Mouse (Mus musculus) forebrain, embryonic 13.5 days (tissue): ENCODE data around the gene Krt32. TPM values are rescaled to one million over a fixed set of nuclear protein-coding genes. Genes with fewer than 3 reads are reported as not detected.

Source experiments
- ATAC-seq: fragments of 200-750 bp; cut with Nextera tagmentation; 2 replicates; pipeline ENCODE4 v1.8.0; 2017
- H3K27ac ChIP-seq: fragments of 300-500 bp; sonication (generic); 2 replicates; pipeline ENCODE4 v1.5.1; 2015; ENCODE audit warnings: inconsistent platforms, mild to moderate bottlenecking, moderate library complexity
- H3K27me3 ChIP-seq: fragments of 300-500 bp; sonication (generic); 2 replicates; pipeline ENCODE4 v1.6.1; 2015; ENCODE audit warnings: mild to moderate bottlenecking, inconsistent platforms
- H3K36me3 ChIP-seq: fragments of 300-500 bp; sonication (generic); 2 replicates; pipeline ENCODE4 v1.6.1; 2015; ENCODE audit warnings: mild to moderate bottlenecking, inconsistent platforms; ENCODE audit not compliant: poor library complexity, severe bottlenecking
- H3K4me1 ChIP-seq: fragments of 300-500 bp; sonication (generic); 2 replicates; pipeline ENCODE4 v1.6.1; 2015; ENCODE audit warnings: inconsistent platforms
- H3K4me2 ChIP-seq: fragments of 300-500 bp; sonication (generic); 2 replicates; pipeline ENCODE4 v1.6.1; 2015; ENCODE audit warnings: inconsistent platforms, mild to moderate bottlenecking, moderate library complexity
- H3K4me3 ChIP-seq: fragments of 300-500 bp; sonication (generic); 2 replicates; pipeline ENCODE4 v1.5.1; 2015; ENCODE audit warnings: mild to moderate bottlenecking, inconsistent platforms
- H3K9ac ChIP-seq: fragments of 300-500 bp; sonication (generic); 2 replicates; pipeline ENCODE4 v1.6.1; 2015; ENCODE audit warnings: mild to moderate bottlenecking, inconsistent platforms
- H3K9me3 ChIP-seq: fragments of 300-500 bp; sonication (generic); replicated peaks from 2 replicates; pipeline ENCODE4 v1.6.1; 2016; ENCODE audit warnings: inconsistent platforms
- WGBS: fragments of 180-500 bp; shearing (Covaris S2); methylation state at CpG from one replicate; pipeline ENCODE4 v1.1.7; 2015; 5-methylcytosine and 5-hydroxymethylcytosine counted together
- polyA plus RNA-seq: library from polyadenylated mRNA; unstranded; fragments of >200 nt; fragmentation: Nextera tagmentation; extraction: Ambion mirVana; gene quantifications from 2 replicates; pipeline ENCODE4 v1.2.1, GENCODE M21; 2015

Krt32 gene
- polyA plus RNA-seq, 1 experiment from 2014 or later: not detected

DNA sequence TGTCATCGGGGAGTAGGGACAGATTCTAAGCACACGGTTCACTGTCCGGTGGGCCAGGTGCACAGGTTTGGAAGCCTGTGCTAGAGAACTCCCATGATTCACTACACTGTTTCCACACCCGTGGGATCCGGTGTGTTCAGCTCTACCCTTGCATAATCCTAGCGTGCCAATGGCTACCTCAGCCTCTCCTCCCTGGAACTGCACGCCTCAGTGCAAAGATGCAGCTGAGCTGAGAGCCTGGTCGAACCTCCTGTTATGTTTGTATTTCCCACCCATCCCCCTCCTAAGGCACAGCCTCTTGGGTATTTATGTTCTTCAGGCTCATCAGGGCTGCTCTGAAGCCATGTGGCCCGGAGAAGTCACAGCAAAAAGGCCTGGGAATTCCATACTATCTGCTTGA is 9.8 kb upstream of the Krt32 start:
- Histone ChIP-seq H3K9ac (no peak overlapping the region), H3K4me3 (no peak overlapping the region), H3K27me3 (no peaks in the 10 kb centered on the region), H3K9me3 (no peaks in the 10 kb centered on the region), H3K4me1 (no peaks in the 10 kb centered on the region), H3K4me2 (no peak overlapping the region), H3K36me3 (no peaks in the 10 kb centered on the region), H3K27ac (no peak overlapping the region)
- ATAC-seq: no peak
- WGBS: 85% methylated on average over 9 of the region's 9 CpGs

GRCm38 (mm10) chr11:100096141-100096540 is 8.1 kb upstream of the Krt32 start, which contains the start of gene Krt35:
Gene Krt35, minus strand, starts transcription at chr11:100096241.
- WGBS: 50% methylated on average over 9 of the region's 9 CpGs
- no peak for ATAC-seq
- Histone ChIP-seq H3K9me3 (no peaks in the 10 kb centered on the region), H3K4me1 (no peaks in the 10 kb centered on the region), H3K4me3 (no peak within 1 kb of the TSS), H3K36me3 (no peaks in the 10 kb centered on the region), H3K27ac (no peak within 1 kb of the TSS), H3K27me3 (no peaks in the 10 kb centered on the region), H3K4me2 (no peak within 1 kb of the TSS), H3K9ac (no peak within 1 kb of the TSS)

DNA sequence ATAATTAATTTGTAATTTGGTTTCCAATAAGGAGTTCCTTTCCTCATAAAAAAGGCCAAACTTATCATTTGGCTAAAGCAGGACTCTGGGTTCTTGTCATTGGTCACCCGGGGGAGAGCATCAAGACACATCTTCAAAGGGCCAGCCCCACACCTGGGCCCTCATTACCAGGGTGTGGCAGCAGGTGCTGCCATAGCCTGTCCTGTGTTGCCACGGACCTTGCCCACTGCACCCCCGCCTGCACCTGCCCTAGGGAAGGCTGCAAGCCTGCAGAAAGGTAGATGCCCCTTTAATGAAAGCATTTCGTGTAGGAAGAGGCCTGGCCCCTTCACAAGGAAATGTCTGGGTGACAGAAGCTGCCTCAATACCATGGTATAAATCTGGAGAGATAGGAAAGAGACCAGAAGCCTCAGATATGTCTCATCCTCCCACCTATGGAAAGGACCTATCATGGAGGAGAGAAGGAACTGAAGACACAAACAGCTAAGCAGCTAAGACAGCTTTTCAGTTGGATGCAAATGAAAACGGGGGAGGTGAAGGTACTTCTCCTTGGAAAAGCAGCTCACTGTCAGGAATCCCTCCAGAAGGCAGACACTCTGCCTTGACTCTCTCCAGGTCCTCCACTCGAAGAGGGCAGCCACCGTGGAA is 476 bp upstream of the Krt32 start:
- H3K36me3 ChIP-seq: no peaks in the 10 kb centered on the region
- 73% methylated on average over 7 of the region's 7 CpGs for WGBS
- no peak overlapping the region for H3K27ac ChIP-seq
- no peak overlapping the region for H3K9ac ChIP-seq
- H3K4me2 ChIP-seq: no peak overlapping the region
- H3K9me3 ChIP-seq: no peaks in the 10 kb centered on the region
- no peaks in the 10 kb centered on the region for H3K4me1 ChIP-seq
- no peak overlapping the region for H3K4me3 ChIP-seq
- H3K27me3 ChIP-seq: no peaks in the 10 kb centered on the region
- no peak for ATAC-seq

- H3K4me2 ChIP-seq: no peak overlapping the region
- no peak for ATAC-seq
- H3K4me1 ChIP-seq: no peaks in the 10 kb centered on the region
- no peak overlapping the region for H3K9ac ChIP-seq
- 70% methylated on average over 1 of the region's 1 CpGs for WGBS
- no peaks in the 10 kb centered on the region for H3K9me3 ChIP-seq
- H3K4me3 ChIP-seq: no peak overlapping the region
- no peaks in the 10 kb centered on the region for H3K36me3 ChIP-seq
- no peak overlapping the region for H3K27ac ChIP-seq
- no peaks in the 10 kb centered on the region for H3K27me3 ChIP-seq
Measured at GRCm38 (mm10) chr11:100073873-100074272, 14.2 kb downstream of the Krt32 start.

DNA sequence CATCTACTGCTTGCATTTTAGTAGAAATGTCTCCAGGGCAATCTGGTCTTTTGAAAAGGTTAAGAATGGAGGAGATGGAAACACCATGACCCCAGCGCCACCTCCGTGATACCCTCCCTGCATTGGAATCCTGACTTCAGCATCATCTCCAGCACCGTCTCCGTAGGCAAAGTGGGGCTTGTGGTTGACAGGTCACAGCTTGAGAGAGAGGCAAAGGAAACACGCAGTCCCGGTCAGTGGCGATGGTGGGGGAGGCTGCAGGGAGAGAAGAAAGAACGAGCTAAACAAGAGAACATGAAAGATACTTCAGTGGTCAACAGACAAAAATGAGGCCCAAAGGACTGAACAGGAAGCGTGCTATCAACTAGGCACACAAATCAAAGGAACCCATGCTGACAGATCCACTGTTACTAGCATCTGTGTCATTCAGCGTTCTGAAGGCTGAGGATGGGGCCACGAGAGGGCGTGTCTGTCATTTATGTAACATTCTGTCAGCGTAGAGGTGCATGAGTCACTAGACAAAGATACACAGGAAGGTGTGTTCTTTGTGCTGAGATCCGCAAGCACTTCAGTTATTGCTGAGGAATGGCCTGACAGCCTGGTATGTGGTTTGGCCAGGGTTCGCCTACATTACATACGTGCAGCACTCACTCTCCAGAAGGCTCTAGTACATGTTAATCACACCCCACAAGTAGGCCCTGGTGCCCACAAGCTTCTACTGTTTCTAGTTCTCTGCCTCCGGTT is 20.6 kb downstream of the Krt32 start:
- 91% methylated on average over 17 of the region's 17 CpGs for WGBS

GRCm38 (mm10) chr11:100066236-100067010 is 21.6 kb downstream of the Krt32 start:
- Histone ChIP-seq H3K36me3 (no peaks in the 10 kb centered on the region), H3K4me2 (no peak overlapping the region), H3K27ac (no peak overlapping the region), H3K27me3 (no peaks in the 10 kb centered on the region), H3K9me3 (no peaks in the 10 kb centered on the region), H3K4me3 (no peak overlapping the region), H3K4me1 (no peaks in the 10 kb centered on the region), H3K9ac (no peak overlapping the region)
- ATAC-seq: no peak
- WGBS: 73% methylated on average over 12 of the region's 12 CpGs

More for the DNA sequence above, 20.6 kb downstream of the Krt32 start:
- H3K4me1 ChIP-seq: no peaks in the 10 kb centered on the region
- H3K27ac ChIP-seq: no peak overlapping the region
- no peaks in the 10 kb centered on the region for H3K36me3 ChIP-seq
- H3K27me3 ChIP-seq: no peaks in the 10 kb centered on the region
- no peaks in the 10 kb centered on the region for H3K9me3 ChIP-seq
- H3K4me3 ChIP-seq: no peak overlapping the region
- ATAC-seq: no peak
- H3K9ac ChIP-seq: no peak overlapping the region
- H3K4me2 ChIP-seq: no peak overlapping the region

- WGBS: 61% methylated on average over 8 of the region's 8 CpGs
- no peak for ATAC-seq
- no peak overlapping the region for H3K4me2 ChIP-seq
- H3K27ac ChIP-seq: no peak overlapping the region
- no peak overlapping the region for H3K9ac ChIP-seq
- no peaks in the 10 kb centered on the region for H3K9me3 ChIP-seq
- H3K27me3 ChIP-seq: no peaks in the 10 kb centered on the region
- H3K36me3 ChIP-seq: no peaks in the 10 kb centered on the region
- no peak overlapping the region for H3K4me3 ChIP-seq
- H3K4me1 ChIP-seq: no peaks in the 10 kb centered on the region
Measured at GRCm38 (mm10) chr11:100058875-100059274, 29.2 kb downstream of the Krt32 start.

DNA sequence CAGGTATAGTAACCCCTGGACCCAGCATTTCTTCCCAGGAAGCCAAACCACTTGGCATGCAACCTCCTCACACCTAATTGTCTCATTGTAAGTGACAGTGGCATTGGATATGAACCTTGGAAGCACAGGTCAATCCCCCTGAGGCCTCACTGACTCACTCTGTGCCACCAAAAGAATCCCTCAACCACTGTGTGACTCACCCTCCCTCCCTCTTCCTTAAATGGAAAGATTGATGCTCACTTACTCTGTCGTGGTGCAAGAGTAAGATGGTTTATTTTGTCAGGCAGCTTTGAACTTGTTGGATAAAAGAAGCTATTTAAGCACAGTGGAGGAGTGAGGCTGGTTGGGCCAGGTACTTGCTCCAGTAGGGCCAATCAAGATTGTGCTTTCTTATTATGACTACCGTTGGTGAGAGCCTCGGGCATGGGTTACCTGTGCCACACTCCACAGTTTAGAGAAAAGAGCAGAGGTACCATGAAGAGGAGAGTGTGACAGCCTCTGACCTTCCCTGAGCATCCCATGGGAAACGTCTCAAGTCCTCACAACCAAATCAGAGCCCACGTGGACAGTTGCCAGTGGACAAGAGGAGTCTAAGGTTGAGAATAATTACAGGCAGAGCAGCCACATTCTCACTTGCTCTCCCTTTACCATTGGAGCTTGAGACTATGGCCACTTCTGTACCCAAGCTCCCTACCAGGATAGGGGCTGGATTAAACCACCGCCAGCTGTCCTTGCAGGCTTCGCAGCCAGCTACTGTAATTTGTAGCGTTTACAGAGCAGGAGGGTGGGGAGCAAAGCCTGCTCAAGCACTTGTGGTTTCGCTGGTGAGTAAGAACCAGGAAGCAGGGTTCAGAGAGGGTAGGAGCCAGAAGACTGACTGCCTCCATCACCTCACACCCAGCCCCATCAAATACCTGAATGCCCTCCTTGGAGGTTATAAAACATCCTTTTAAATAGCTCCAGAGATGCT is 32.1 kb downstream of the Krt32 start:
- no peak for ATAC-seq
- Histone ChIP-seq H3K27me3 (no peaks in the 10 kb centered on the region), H3K4me2 (no peak overlapping the region), H3K36me3 (no peaks in the 10 kb centered on the region), H3K27ac (no peak overlapping the region), H3K9me3 (no peaks in the 10 kb centered on the region), H3K4me3 (no peak overlapping the region), H3K9ac (no peak overlapping the region), H3K4me1 (no peaks in the 10 kb centered on the region)
- WGBS: 83% methylated on average over 9 of the region's 9 CpGs

DNA sequence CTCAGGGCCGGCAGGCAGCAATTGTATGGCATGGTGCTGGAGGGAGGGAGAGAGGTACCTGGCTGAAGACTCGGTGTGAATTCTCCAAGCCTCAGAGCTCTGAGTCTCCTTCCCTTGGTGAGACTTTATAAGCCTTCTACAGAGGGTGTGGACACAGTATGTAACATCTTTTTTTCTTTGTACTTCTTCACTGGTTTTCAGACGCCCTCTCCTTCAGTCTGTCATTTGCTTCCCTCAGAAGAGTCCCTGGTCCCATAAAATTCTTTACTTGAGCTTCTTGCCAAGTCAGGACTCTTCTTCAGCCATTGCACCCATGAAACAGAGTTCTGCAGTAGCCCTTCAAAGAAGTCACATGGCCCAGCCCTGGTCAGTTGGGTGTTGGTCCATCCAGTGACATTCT is 37.6 kb downstream of the Krt32 start, which contains the start of gene Krt31:
Krt31 (minus strand) TSS at position 101 of the 400 bp plus-strand sequence.
- Histone ChIP-seq H3K4me1 (no peaks in the 10 kb centered on the region), H3K36me3 (no peaks in the 10 kb centered on the region), H3K9ac (no peak within 1 kb of the TSS), H3K27ac (no peak within 1 kb of the TSS), H3K9me3 (no peaks in the 10 kb centered on the region), H3K4me3 (no peak within 1 kb of the TSS), H3K27me3 (no peaks in the 10 kb centered on the region), H3K4me2 (no peak within 1 kb of the TSS)
- WGBS: 83% methylated on average over 3 of the region's 3 CpGs
- no peak for ATAC-seq

- 92% methylated on average over 2 of the region's 2 CpGs for WGBS
- no peak overlapping the region for H3K4me3 ChIP-seq
- H3K27me3 ChIP-seq: no peaks in the 10 kb centered on the region
- H3K9ac ChIP-seq: no peak overlapping the region
- H3K4me2 ChIP-seq: no peak overlapping the region
- no peak for ATAC-seq
- no peaks in the 10 kb centered on the region for H3K36me3 ChIP-seq
- H3K4me1 ChIP-seq: no peaks in the 10 kb centered on the region
- H3K9me3 ChIP-seq: no peaks in the 10 kb centered on the region
- no peak overlapping the region for H3K27ac ChIP-seq
Measured at GRCm38 (mm10) chr11:100047193-100047592, 40.8 kb downstream of the Krt32 start.

DNA sequence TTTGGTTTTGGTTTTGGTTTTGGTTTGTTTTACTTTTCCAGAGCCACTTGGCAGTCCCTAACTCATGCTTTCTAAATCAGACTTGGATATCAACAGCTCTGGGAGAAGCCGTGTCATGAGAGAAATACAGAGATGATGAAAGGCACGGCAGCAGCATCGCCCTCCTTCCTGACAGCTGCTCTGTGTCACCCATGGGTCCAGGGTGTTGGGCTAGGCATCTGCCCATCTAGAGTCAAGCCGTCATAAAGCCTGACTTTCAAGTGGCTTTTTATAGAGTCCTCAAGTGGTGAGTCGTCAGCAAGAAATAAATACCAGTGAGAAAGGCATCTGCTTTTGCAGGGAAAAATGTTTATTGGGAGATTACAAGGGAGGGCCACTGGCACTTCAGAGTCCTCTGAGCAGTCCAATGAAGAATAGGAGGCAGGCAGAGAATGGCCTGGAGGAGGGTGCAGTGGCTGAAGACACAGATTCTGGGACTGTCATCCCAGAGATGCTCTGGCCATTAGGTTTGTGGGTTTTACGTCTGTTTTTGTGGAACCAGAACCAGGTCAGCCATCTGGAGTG is 41.6 kb downstream of the Krt32 start:
- Histone ChIP-seq H3K4me2 (no peak overlapping the region), H3K4me1 (no peaks in the 10 kb centered on the region), H3K27me3 (no peaks in the 10 kb centered on the region), H3K27ac (no peak overlapping the region), H3K4me3 (no peak overlapping the region), H3K9ac (no peak overlapping the region), H3K36me3 (no peaks in the 10 kb centered on the region), H3K9me3 (no peaks in the 10 kb centered on the region)
- no peak for ATAC-seq
- 89% methylated on average over 6 of the region's 6 CpGs for WGBS
